Mouse (Mus musculus): ENCODE data around the gene Gfra1. TPM values are rescaled to one million over a fixed set of nuclear protein-coding genes. Genes with fewer than 3 reads are reported as not detected.

Gfra1 gene
- total and polyA plus RNA-seq, 2 experiments from 2014 or later, result 23.5 to 48.9 TPM

- WGBS, result 24% methylated on average over 10 of the region's 10 CpGs
- no peak overlapping the region for H3K9ac ChIP-seq
- no peak overlapping the region for H3K4me3 ChIP-seq (ENCODE audit: low read depth, low read length)
- H3K27ac ChIP-seq (ENCODE audit: low read depth, low read length), result no peak overlapping the region
- H3K27me3 ChIP-seq (ENCODE audit: insufficient read depth, low read length), result no peaks in the 10 kb centered on the region; the same call in 1 of the 2 replicates
- DNase-seq (no peak), ATAC-seq (no peak)
- no peaks in the 10 kb centered on the region for H3K36me3 ChIP-seq (ENCODE audit: insufficient read depth)
- H3K4me2 ChIP-seq (ENCODE audit: low read depth), result no peak overlapping the region
- H3K4me1 ChIP-seq (ENCODE audit: insufficient read depth), result no peaks in the 10 kb centered on the region
- H3K9me3 ChIP-seq (ENCODE audit: low read length), result no peaks in the 10 kb centered on the region
- TF ChIP-seq CTCF (IDR thresholded peaks at IDR 0.05; ENCODE audit: low read depth), result no peak
Observed at GRCm38 (mm10) chr19:58442785-58443732, 12.7 kb downstream of the Gfra1 start.

- no peak for DNase-seq
- 64% methylated on average over 7 of the region's 7 CpGs for WGBS
Observed at GRCm38 (mm10) chr19:58441785-58442184, 13.9 kb downstream of the Gfra1 start.

GRCm38 (mm10) chr19:58441246-58441645 is 14.5 kb downstream of the Gfra1 start:
- TF ChIP-seq CTCF (IDR thresholded peaks at IDR 0.05; ENCODE audit: low read depth), result no peak
- Histone ChIP-seq H3K4me2 (ENCODE audit: low read depth) (no peak overlapping the region), H3K9ac (no peak overlapping the region), H3K27ac (ENCODE audit: low read depth, low read length) (no peak overlapping the region), H3K36me3 (ENCODE audit: insufficient read depth) (no peaks in the 10 kb centered on the region), H3K27me3 (ENCODE audit: insufficient read depth, low read length) (no peaks in the 10 kb centered on the region; the same call in 1 of the 2 replicates), H3K9me3 (ENCODE audit: low read length) (no peaks in the 10 kb centered on the region), H3K4me3 (ENCODE audit: low read depth, low read length) (no peak overlapping the region), H3K4me1 (ENCODE audit: insufficient read depth) (no peaks in the 10 kb centered on the region)
- WGBS, result 96% methylated on average over 7 of the region's 7 CpGs
- no peak for DNase-seq
- ATAC-seq, result no peak

More at GRCm38 (mm10) chr19:58441785-58442184, 13.9 kb downstream of the Gfra1 start:
- Histone ChIP-seq H3K9me3 (ENCODE audit: low read length) (no peaks in the 10 kb centered on the region), H3K27me3 (ENCODE audit: insufficient read depth, low read length) (no peaks in the 10 kb centered on the region; the same call in 1 of the 2 replicates), H3K4me1 (ENCODE audit: insufficient read depth) (no peaks in the 10 kb centered on the region), H3K9ac (no peak overlapping the region), H3K36me3 (ENCODE audit: insufficient read depth) (no peaks in the 10 kb centered on the region), H3K4me2 (ENCODE audit: low read depth) (no peak overlapping the region), H3K4me3 (ENCODE audit: low read depth, low read length) (no peak overlapping the region), H3K27ac (ENCODE audit: low read depth, low read length) (no peak overlapping the region)
- TF ChIP-seq CTCF (IDR thresholded peaks at IDR 0.05; ENCODE audit: low read depth), result no peak
- ATAC-seq, result no peak

- no peaks in the 10 kb centered on the region; the same call in 1 of the 2 replicates for H3K27me3 ChIP-seq (ENCODE audit: insufficient read depth, low read length)
- H3K36me3 ChIP-seq (ENCODE audit: insufficient read depth), result no peaks in the 10 kb centered on the region
- no peak for DNase-seq
- no peaks in the 10 kb centered on the region for H3K4me1 ChIP-seq (ENCODE audit: insufficient read depth)
- no peak overlapping the region for H3K9ac ChIP-seq
- WGBS, result 84% methylated on average over 4 of the region's 4 CpGs
- no peak overlapping the region for H3K4me3 ChIP-seq (ENCODE audit: low read depth, low read length)
- no peaks in the 10 kb centered on the region for H3K9me3 ChIP-seq (ENCODE audit: low read length)
- no peak overlapping the region for H3K4me2 ChIP-seq (ENCODE audit: low read depth)
- H3K27ac ChIP-seq (ENCODE audit: low read depth, low read length), result no peak overlapping the region
- ATAC-seq, result no peak
- no peak for TF ChIP-seq CTCF (IDR thresholded peaks at IDR 0.05; ENCODE audit: low read depth)
Observed at GRCm38 (mm10) chr19:58438762-58439161, 16.9 kb downstream of the Gfra1 start.

GRCm38 (mm10) chr19:58437441-58438071 is 18.2 kb downstream of the Gfra1 start:
- Histone ChIP-seq H3K27ac (ENCODE audit: low read depth, low read length) (no peak overlapping the region), H3K9ac (no peak overlapping the region), H3K4me1 (ENCODE audit: insufficient read depth) (no peaks in the 10 kb centered on the region), H3K4me2 (ENCODE audit: low read depth) (no peak overlapping the region), H3K4me3 (ENCODE audit: low read depth, low read length) (no peak overlapping the region), H3K36me3 (ENCODE audit: insufficient read depth) (no peaks in the 10 kb centered on the region), H3K9me3 (ENCODE audit: low read length) (no peaks in the 10 kb centered on the region), H3K27me3 (ENCODE audit: insufficient read depth, low read length) (no peaks in the 10 kb centered on the region)
- no peak for TF ChIP-seq CTCF (IDR thresholded peaks at IDR 0.05; ENCODE audit: low read depth)
- WGBS, result 47% methylated on average over 10 of the region's 10 CpGs
- ATAC-seq (peak; percentile 80; the same call in 1 of the 2 replicates), DNase-seq (no peak)

- Histone ChIP-seq H3K4me2 (ENCODE audit: low read depth) (no peak overlapping the region), H3K27me3 (ENCODE audit: insufficient read depth, low read length) (no peaks in the 10 kb centered on the region), H3K27ac (ENCODE audit: low read depth, low read length) (no peak overlapping the region), H3K4me1 (ENCODE audit: insufficient read depth) (no peaks in the 10 kb centered on the region), H3K9ac (no peak overlapping the region), H3K36me3 (ENCODE audit: insufficient read depth) (no peaks in the 10 kb centered on the region), H3K9me3 (ENCODE audit: low read length) (no peaks in the 10 kb centered on the region), H3K4me3 (ENCODE audit: low read depth, low read length) (no peak overlapping the region)
- WGBS, result 84% methylated on average over 3 of the region's 3 CpGs
- DNase-seq (no peak), ATAC-seq (no peak)
- TF ChIP-seq CTCF (IDR thresholded peaks at IDR 0.05; ENCODE audit: low read depth), result no peak
Observed at GRCm38 (mm10) chr19:58436874-58437273, 18.8 kb downstream of the Gfra1 start.

- Histone ChIP-seq H3K9ac (no peak overlapping the region), H3K27ac (ENCODE audit: low read depth, low read length) (no peak overlapping the region), H3K4me1 (ENCODE audit: insufficient read depth) (no peaks in the 10 kb centered on the region), H3K4me3 (ENCODE audit: low read depth, low read length) (no peak overlapping the region), H3K9me3 (ENCODE audit: low read length) (no peaks in the 10 kb centered on the region), H3K36me3 (ENCODE audit: insufficient read depth) (no peaks in the 10 kb centered on the region), H3K27me3 (ENCODE audit: insufficient read depth, low read length) (no peaks in the 10 kb centered on the region), H3K4me2 (ENCODE audit: low read depth) (no peak overlapping the region)
- WGBS, result 79% methylated on average over 5 of the region's 5 CpGs
- ATAC-seq (no peak), DNase-seq (no peak)
- no peak for TF ChIP-seq CTCF (IDR thresholded peaks at IDR 0.05; ENCODE audit: low read depth)
Observed at GRCm38 (mm10) chr19:58435877-58436276, 19.8 kb downstream of the Gfra1 start.
